Mouse (Mus musculus) T-helper 2 cell (primary cell): ENCODE measurements around the gene AC131692.1.

Experiments used
- in situ Hi-C: fragments of 300-600 bp; cut with MboI, MseI; formaldehyde crosslinking; loops from one replicate; pipeline ENCODE4 v1.15.1; 2025; ENCODE audit warnings: high pct_unique_total_duplicates

AC131692.1 gene

GRCm38 (mm10) chr19:6094119-6094518 is at the start of gene AC131692.1:
TSS of gene AC131692.1 (plus strand) at chr19:6094419.
- in situ Hi-C loops, result no loop called here

- in situ Hi-C loops, result loop anchor here (10.0 kb wide), 1 partner anchor 951 kb away; the partner anchor contains the start of gene Cnih2
Observed at GRCm38 (mm10) chr19:6045366-6046293, 48.6 kb upstream of the AC131692.1 start.

GRCm38 (mm10) chr19:6046294-6047153 is 47.7 kb upstream of the AC131692.1 start, which contains the start of gene Syvn1:
TSS of gene Syvn1 (plus strand) at chr19:6046576.
- in situ Hi-C loops, result loop anchor here (10.0 kb wide), 1 partner anchor 952 kb away; the partner anchor contains the start of gene Cnih2

GRCm38 (mm10) chr19:6047154-6047898 is 46.9 kb upstream of the AC131692.1 start:
- in situ Hi-C loops, result loop anchor here (10.0 kb wide), 1 partner anchor 953 kb away; the partner anchor contains the start of gene Cnih2

GRCm38 (mm10) chr19:6047899-6048166 is 46.4 kb upstream of the AC131692.1 start:
- in situ Hi-C loops, result loop anchor here (10.0 kb wide), 1 partner anchor 953 kb away; the partner anchor contains the start of gene Cnih2

- in situ Hi-C loops, result loop anchor here (10.0 kb wide), 1 partner anchor 954 kb away; the partner anchor contains the start of gene Cnih2
Observed at GRCm38 (mm10) chr19:6048681-6049410, 45.4 kb upstream of the AC131692.1 start.

GRCm38 (mm10) chr19:6052516-6052915 is 41.7 kb upstream of the AC131692.1 start:
- in situ Hi-C loops, result no loop called here

GRCm38 (mm10) chr19:6054296-6054695 is 39.9 kb upstream of the AC131692.1 start:
- in situ Hi-C loops, result no loop called here

- in situ Hi-C loops, result loop anchor here (5.0 kb wide), 1 partner anchor 61 kb away; the partner anchor contains the start of gene Sac3d1
Observed at GRCm38 (mm10) chr19:6056696-6057095, 37.5 kb upstream of the AC131692.1 start.

- in situ Hi-C loops, result loop anchor here (5.0 kb wide), 1 partner anchor 60 kb away; the partner anchor contains the start of gene Sac3d1
Observed at GRCm38 (mm10) chr19:6057313-6058096, 36.7 kb upstream of the AC131692.1 start, which contains the start of the genes Mrpl49 and Fau. TSS of gene Mrpl49 (minus strand) at chr19:6057785. TSS of gene Fau (plus strand) at chr19:6057844.

GRCm38 (mm10) chr19:6058513-6058912 is 35.7 kb upstream of the AC131692.1 start:
- in situ Hi-C loops, result loop anchor here (5.0 kb wide), 1 partner anchor 59 kb away; the partner anchor contains the start of gene Sac3d1

GRCm38 (mm10) chr19:6058966-6059365 is 35.3 kb upstream of the AC131692.1 start:
- in situ Hi-C loops, result loop anchor here (5.0 kb wide), 1 partner anchor 58 kb away; the partner anchor contains the start of gene Sac3d1

GRCm38 (mm10) chr19:6061021-6061533 is 33.1 kb upstream of the AC131692.1 start, which contains the start of gene Znhit2:
TSS of gene Znhit2 (plus strand) at chr19:6061192.
- in situ Hi-C loops, result no loop called here

GRCm38 (mm10) chr19:6061641-6062302 is 32.4 kb upstream of the AC131692.1 start:
- in situ Hi-C loops, result no loop called here

GRCm38 (mm10) chr19:6062418-6062817 is 31.8 kb upstream of the AC131692.1 start:
- in situ Hi-C loops, result no loop called here

- in situ Hi-C loops, result no loop called here
Observed at GRCm38 (mm10) chr19:6063081-6063480, 31.1 kb upstream of the AC131692.1 start.

- in situ Hi-C loops, result no loop called here
Observed at GRCm38 (mm10) chr19:6066571-6066970, 27.6 kb upstream of the AC131692.1 start.

GRCm38 (mm10) chr19:6067011-6067723 is 27.1 kb upstream of the AC131692.1 start:
- in situ Hi-C loops, result no loop called here
